Mouse (Mus musculus) stomach, postnatal 0 days (tissue): ENCODE measurements around the gene Pdss2. TPM values are rescaled to one million over a fixed set of nuclear protein-coding genes. Genes with fewer than 3 reads are reported as not detected.
A peak's percentile ranks its signal among the peaks of the same experiment; 100 is the strongest.

Experiments
- ATAC-seq: fragments of 200-750 bp; cut with Nextera tagmentation; 2 replicates; pipeline ENCODE4 v1.8.0; 2017; ENCODE audit not compliant: low FRiP score, low TSS enrichment
- DNase-seq: peaks from one replicate; pipeline ENCODE4 v3.0.0-alpha.2; 2016; ENCODE audit warnings: low spot score
- H3K27ac ChIP-seq: fragments of 300-500 bp; sonication (generic); replicated peaks from 2 replicates; pipeline ENCODE4 v1.5.1; 2014; ENCODE audit warnings: mild to moderate bottlenecking, control low read depth
- H3K27me3 ChIP-seq: fragments of 300-500 bp; sonication (generic); 2 replicates; pipeline ENCODE4 v1.6.1; 2014; ENCODE audit warnings: low read length; ENCODE audit not compliant: control insufficient read depth, insufficient read depth
- H3K36me3 ChIP-seq: fragments of 300-500 bp; sonication (generic); 2 replicates; pipeline ENCODE4 v1.6.1; 2014; ENCODE audit warnings: low read length, mixed read lengths; ENCODE audit not compliant: control insufficient read depth, insufficient read depth
- H3K4me1 ChIP-seq: fragments of 300-500 bp; sonication (generic); replicated peaks from 2 replicates; pipeline ENCODE4 v1.6.1; 2014; ENCODE audit warnings: antibody characterized with exemption; ENCODE audit not compliant: control insufficient read depth, insufficient read depth
- H3K4me2 ChIP-seq: fragments of 300-500 bp; sonication (generic); replicated peaks from 2 replicates; pipeline ENCODE4 v1.6.1; 2014; ENCODE audit warnings: low read depth, mild to moderate bottlenecking, control low read depth, moderate library complexity
- H3K4me3 ChIP-seq: fragments of 300-500 bp; sonication (generic); 2 replicates; pipeline ENCODE4 v1.5.1; 2014; ENCODE audit warnings: low read depth, low read length, control low read depth
- H3K9ac ChIP-seq: fragments of 300-500 bp; sonication (generic); 2 replicates; pipeline ENCODE4 v1.6.1; 2014; ENCODE audit warnings: mild to moderate bottlenecking, low read length, control low read depth, mixed read lengths
- H3K9me3 ChIP-seq: fragments of 300-500 bp; sonication (generic); 2 replicates; pipeline ENCODE4 v1.6.1; 2016; ENCODE audit warnings: low read length; ENCODE audit not compliant: control insufficient read depth
- CTCF ChIP-seq: IDR thresholded peaks from 2 replicates; pipeline ENCODE4 v1.5.1; 2016; ENCODE audit warnings: antibody characterized with exemption, low read depth, mild to moderate bottlenecking, moderate library complexity
- EP300 ChIP-seq: optimal IDR thresholded peaks from 2 replicates; pipeline ENCODE3; 2016; ENCODE audit warnings: antibody characterized with exemption
- WGBS: fragments of 180-500 bp; shearing (Covaris S2); extraction: QIAGEN DNeasy Blood & Tissue Kit; methylation state at CpG from one replicate; pipeline ENCODE4 v1.1.7; 2014; 5-methylcytosine and 5-hydroxymethylcytosine counted together
- polyA plus RNA-seq: library from polyadenylated mRNA; unstranded; fragments of >200 nt; fragmentation: Nextera tagmentation; extraction: Ambion mirVana; gene quantifications from 2 replicates; pipeline ENCODE4 v1.2.1, GENCODE M21; 2015

Pdss2 gene
- polyA plus RNA-seq, 1 experiment from 2014 or later: 6.2 TPM

GRCm38 (mm10) chr10:43490034-43490433 is 268.7 kb downstream of the Pdss2 start:
- H3K27ac ChIP-seq: no peak overlapping the region
- no peak for DNase-seq
- H3K4me2 ChIP-seq: no peak overlapping the region
- TF ChIP-seq CTCF (no peak), EP300 (no peak)
- no peaks in the 10 kb centered on the region for H3K9me3 ChIP-seq
- ATAC-seq: no peak
- H3K36me3 ChIP-seq: no peaks in the 10 kb centered on the region
- 63% methylated on average over 8 of the region's 8 CpGs for WGBS
- H3K4me1 ChIP-seq: no peaks in the 10 kb centered on the region
- H3K27me3 ChIP-seq: no peaks in the 10 kb centered on the region
- no peak overlapping the region for H3K9ac ChIP-seq
- H3K4me3 ChIP-seq: no peak overlapping the region

DNA sequence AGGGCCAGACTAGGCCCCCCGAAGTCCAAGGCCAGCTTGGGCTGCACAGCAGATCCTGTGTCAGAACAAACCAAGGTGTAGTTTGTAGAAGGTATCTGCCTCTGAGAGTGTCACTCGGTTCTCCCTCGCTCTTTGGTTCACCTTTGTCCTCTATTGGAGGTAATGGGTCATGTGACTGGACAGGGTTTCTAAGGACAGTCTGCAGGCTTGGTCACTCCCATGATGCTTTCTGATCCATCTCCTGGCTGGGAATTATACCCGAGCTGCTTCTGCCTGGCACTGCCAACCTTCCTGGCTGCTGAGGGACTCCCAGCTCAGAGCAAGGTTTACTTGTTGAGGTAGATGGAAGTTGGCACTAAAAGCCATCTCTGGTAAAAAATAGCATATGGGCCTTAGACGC is 269.6 kb downstream of the Pdss2 start:
- Histone ChIP-seq H3K9ac (no peak overlapping the region), H3K9me3 (no peaks in the 10 kb centered on the region), H3K4me1 (no peaks in the 10 kb centered on the region), H3K4me2 (no peak overlapping the region), H3K4me3 (no peak overlapping the region), H3K27ac (no peak overlapping the region), H3K36me3 (no peaks in the 10 kb centered on the region), H3K27me3 (no peaks in the 10 kb centered on the region)
- DNase-seq (no peak), ATAC-seq (peak; percentile 32; the same call in 1 of the 2 replicates)
- WGBS: 75% methylated on average over 5 of the region's 5 CpGs
- TF ChIP-seq CTCF: no peak
- TF ChIP-seq EP300: no peak

GRCm38 (mm10) chr10:43502599-43502998 is 281.3 kb downstream of the Pdss2 start:
- Histone ChIP-seq H3K4me1 (no peaks in the 10 kb centered on the region), H3K4me3 (no peak overlapping the region), H3K27ac (no peak overlapping the region), H3K4me2 (no peak overlapping the region), H3K27me3 (no peaks in the 10 kb centered on the region), H3K9me3 (no peaks in the 10 kb centered on the region), H3K36me3 (no peaks in the 10 kb centered on the region; the same call in 1 of the 2 replicates), H3K9ac (no peak overlapping the region)
- 97% methylated on average over 4 of the region's 4 CpGs for WGBS
- DNase-seq (no peak), ATAC-seq (no peak)
- TF ChIP-seq EP300 (no peak), CTCF (no peak)

DNA sequence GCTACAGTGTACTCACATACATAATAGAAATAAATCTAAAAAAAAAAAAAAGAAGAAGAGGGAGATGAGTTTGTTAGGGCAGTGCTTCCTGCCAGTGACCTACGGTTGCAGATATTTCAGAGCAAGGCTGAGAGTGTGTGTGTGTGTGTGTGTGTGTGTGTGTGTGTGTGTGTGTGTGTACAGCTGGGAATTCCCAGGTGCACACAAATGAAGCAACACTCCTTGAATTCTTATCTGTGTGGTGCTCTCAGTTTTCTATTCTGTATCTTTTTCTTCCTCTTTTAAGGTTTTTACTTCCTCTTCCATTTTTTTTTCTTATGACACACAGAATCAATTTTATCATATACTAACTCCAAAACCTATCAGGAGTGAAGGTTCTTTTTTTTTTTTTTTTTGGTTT is 283.0 kb downstream of the Pdss2 start:
- ATAC-seq: no peak
- TF ChIP-seq EP300 (no peak), CTCF (no peak)
- H3K4me1 ChIP-seq: no peaks in the 10 kb centered on the region
- no peak for DNase-seq
- H3K4me2 ChIP-seq: no peak overlapping the region
- 71% methylated on average over 1 of the region's 1 CpGs for WGBS
- no peaks in the 10 kb centered on the region for H3K27me3 ChIP-seq
- H3K27ac ChIP-seq: no peak overlapping the region
- H3K4me3 ChIP-seq: no peak overlapping the region
- H3K9ac ChIP-seq: no peak overlapping the region
- H3K9me3 ChIP-seq: no peaks in the 10 kb centered on the region
- no peaks in the 10 kb centered on the region for H3K36me3 ChIP-seq

DNA sequence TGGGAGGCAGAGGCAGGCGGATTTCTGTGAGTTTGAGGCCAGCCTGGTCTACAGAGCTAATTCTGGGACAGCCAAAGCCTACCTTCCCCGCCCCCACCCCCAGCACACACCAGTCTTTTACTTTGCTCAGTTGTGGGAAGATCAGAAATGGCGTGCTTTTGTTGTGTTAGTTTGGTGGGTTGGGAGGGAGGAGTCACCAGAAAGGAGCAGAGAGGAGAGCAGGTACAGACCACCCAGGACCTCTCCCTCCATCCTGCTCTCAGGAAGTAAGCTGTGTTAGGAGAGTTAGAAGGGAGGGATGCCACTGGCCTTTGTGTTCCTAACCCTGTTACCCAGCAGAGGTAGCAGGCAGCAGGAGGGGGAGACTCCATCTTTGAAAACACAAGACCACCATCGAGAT is 285.8 kb downstream of the Pdss2 start:
- 81% methylated on average over 4 of the region's 4 CpGs for WGBS
- H3K4me1 ChIP-seq: no peaks in the 10 kb centered on the region
- ATAC-seq: no peak
- no peak overlapping the region for H3K27ac ChIP-seq
- H3K4me2 ChIP-seq: no peak overlapping the region
- DNase-seq: no peak
- H3K4me3 ChIP-seq: no peak overlapping the region
- no peak for TF ChIP-seq EP300
- TF ChIP-seq CTCF: no peak
- peaks cover 8% of the 10 kb centered on the region for H3K36me3 ChIP-seq
- H3K27me3 ChIP-seq: no peaks in the 10 kb centered on the region
- H3K9ac ChIP-seq: no peak overlapping the region
- H3K9me3 ChIP-seq: no peaks in the 10 kb centered on the region

- H3K36me3 ChIP-seq: peaks cover 8% of the 10 kb centered on the region
Measured at GRCm38 (mm10) chr10:43509228-43509627, 287.9 kb downstream of the Pdss2 start.

More at GRCm38 (mm10) chr10:43509228-43509627, 287.9 kb downstream of the Pdss2 start:
- no peaks in the 10 kb centered on the region for H3K27me3 ChIP-seq
- H3K4me2 ChIP-seq: no peak overlapping the region
- H3K9ac ChIP-seq: no peak overlapping the region
- DNase-seq (no peak), ATAC-seq (no peak)
- no peak overlapping the region for H3K4me3 ChIP-seq
- H3K9me3 ChIP-seq: no peaks in the 10 kb centered on the region
- no peaks in the 10 kb centered on the region for H3K4me1 ChIP-seq
- no peak overlapping the region for H3K27ac ChIP-seq
- WGBS: 96% methylated on average over 7 of the region's 7 CpGs
- no peak for TF ChIP-seq EP300
- no peak for TF ChIP-seq CTCF
